In genomic region chr6:70844002-70844804, GRCm38 (mm10) we compare ENCODE assay signal across 7 mouse cellular contexts. TPM values are rescaled to one million over a fixed set of nuclear protein-coding genes. Genes with fewer than 3 reads are reported as not detected.
DNase-seq lines count a peak whose midpoint lies in the region; ATAC-seq lines count a peak whose summit lies in the region.

Gene Eif2ak3, plus strand, starts transcription at chr6:70844515.

- peak within 1 kb of the TSS; percentile 88 for H3K27ac ChIP-seq in intestine, embryonic 15.5 days
- H3K27ac ChIP-seq in midbrain, embryonic 10.5 days (replicated peaks): peak within 1 kb of the TSS; percentile 89

- H3K4me1 ChIP-seq in intestine, embryonic 15.5 days (replicated peaks): peaks cover 18% of the 10 kb centered on the region
- peaks cover 33% of the 10 kb centered on the region for H3K4me1 ChIP-seq in midbrain, embryonic 10.5 days

- no peaks in the 10 kb centered on the region for H3K27me3 ChIP-seq in intestine, embryonic 15.5 days (replicated peaks)
- no peaks in the 10 kb centered on the region for H3K27me3 ChIP-seq in midbrain, embryonic 10.5 days (ENCODE audit: low read depth, poor library complexity, severe bottlenecking)

- intact Hi-C loops in gastrocnemius, postnatal 36 days (cut with DNase I): no loop called here
- intact Hi-C loops in left cerebral cortex, postnatal 25 days (cut with DNase I): loop anchor here (5.0 kb wide), 1 partner anchor 38 kb away; no protein-coding TSS in a partner anchor

- peak; percentile 98 for DNase-seq in adrenal gland, adult 2 months
- DNase-seq in embryo, embryonic 11.5 days (ENCODE audit: low read depth, low spot score): peak; percentile 95
- peak; percentile 95 to 97 for DNase-seq in gastrocnemius, postnatal 36 days
- DNase-seq in left cerebral cortex, postnatal 25 days (ENCODE audit: low spot score in 2 of 2): peak; percentile 99 to 100
- DNase-seq in midbrain, embryonic 10.5 days (ENCODE audit: low spot score): peak; percentile 97
- peak; percentile 95 for DNase-seq in right cerebral cortex, postnatal 4 days

- under 1% methylated on average over 62 of the region's 63 CpGs for WGBS in intestine, embryonic 15.5 days
- under 1% methylated on average over 63 of the region's 63 CpGs for WGBS in midbrain, embryonic 10.5 days

- peak; percentile 98 for ATAC-seq in intestine, embryonic 15.5 days

- H3K36me3 ChIP-seq in intestine, embryonic 15.5 days: no peaks in the 10 kb centered on the region
- H3K36me3 ChIP-seq in midbrain, embryonic 10.5 days: no peaks in the 10 kb centered on the region

- peak within 1 kb of the TSS; percentile 94 for H3K4me3 ChIP-seq in intestine, embryonic 15.5 days (replicated peaks)
- H3K4me3 ChIP-seq in midbrain, embryonic 10.5 days: peak within 1 kb of the TSS; percentile 94

- H3K9me3 ChIP-seq in intestine, embryonic 15.5 days: no peaks in the 10 kb centered on the region
- no peaks in the 10 kb centered on the region for H3K9me3 ChIP-seq in midbrain, embryonic 10.5 days (replicated peaks)

- H3K9ac ChIP-seq in intestine, embryonic 15.5 days: peak within 1 kb of the TSS; percentile 86

- H3K4me2 ChIP-seq in intestine, embryonic 15.5 days (replicated peaks): peak within 1 kb of the TSS; percentile 76

RNA-seq across cellular contexts. Expression of gene Eif2ak3, which starts in this region (rescaled TPM):
- total RNA-seq in adrenal gland, adult 2 months (2021): 10 to 100 TPM; 18.1 to 21.1 TPM
- polyA plus RNA-seq in adrenal gland, adult 2 months (2012; rRNA removed): 11.5 and 13.2 TPM in 2 replicates
- 1 to 10 TPM; 3.8 to 4.0 TPM for total RNA-seq in gastrocnemius, postnatal 36 days (2021)
- 9.7 and 9.9 TPM in 2 replicates for polyA plus RNA-seq in intestine, embryonic 15.5 days (2015; fragmentation: Nextera tagmentation; extraction: Ambion mirVana)
- total RNA-seq in left cerebral cortex, postnatal 25 days (2021): 10 to 100 TPM; 21.2 to 23.1 TPM
- polyA plus RNA-seq in midbrain, embryonic 10.5 days (2016; fragmentation: Nextera tagmentation; extraction: Ambion mirVana): 8.0 and 8.8 TPM in 2 replicates

Comparison
In these comparisons a context has a peak if more than half of its experiments do, and no peak if none do; other contexts are left out.
1. Peak in every context shown above with its lines: DNase-seq, ATAC-seq, H3K4me3 ChIP-seq and H3K27ac ChIP-seq.